In the genomic region with DNA sequence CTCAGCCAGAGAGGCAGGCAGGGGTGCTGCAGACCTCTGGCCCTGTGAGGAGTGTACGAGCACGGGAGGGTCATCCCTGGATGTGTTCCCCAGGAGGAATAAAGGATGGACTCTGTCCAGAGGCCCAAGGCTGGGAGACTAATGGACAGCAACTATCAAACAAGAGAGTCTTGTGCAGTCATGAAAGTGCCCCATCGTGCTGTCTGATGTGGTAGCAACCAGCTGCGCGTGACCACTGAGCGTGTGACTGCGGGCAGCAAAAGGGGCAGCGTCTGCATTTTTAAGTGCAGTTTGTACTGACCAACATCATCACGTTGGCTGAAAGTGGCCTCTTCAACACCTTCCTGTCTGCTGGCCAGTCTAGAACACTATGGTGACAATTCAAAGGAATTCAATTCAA, we compare ENCODE assay signal across 24 mouse cellular contexts. TPM values are rescaled to one million over a fixed set of nuclear protein-coding genes. Genes with fewer than 3 reads are reported as not detected.
DNase-seq lines count a peak whose midpoint lies in the region; ATAC-seq and TF ChIP-seq lines count a peak whose summit lies in the region.
"Had no signal": no experiment of that assay in that cellular context is flagged by ENCODE, and none has a peak within 500 bp of the region (broad histone marks: within the 10 kb centered on the region; RNA-seq: fewer than 3 reads in every experiment).

No protein-coding gene starts in this region.

- no peak for TF ChIP-seq POLR2A in kidney, adult 2 months (IDR thresholded peaks at IDR 0.05; ENCODE audit: low read depth, low read length)

- no peak for DNase-seq in heart, postnatal 10 days
- DNase-seq in kidney, adult 2 months: peak; percentile 60
- DNase-seq in kidney, adult 9 months: peak; percentile 51
- DNase-seq in kidney, postnatal 25 days: peak; percentile 68 to 86
- no peak for DNase-seq in gastrocnemius, adult 2 months
- DNase-seq: adrenal gland, postnatal 25 days; cerebellum, adult 18-20 months; cerebellum, postnatal 10 days; gastrocnemius, postnatal 10 days; right cerebral cortex, postnatal 25 days; thymus, postnatal 14 days had no signal

- no peak overlapping the region for H3K4me2 ChIP-seq in heart, embryonic 15.5 days
- no peak overlapping the region for H3K4me2 ChIP-seq in kidney, embryonic 16.5 days (replicated peaks; ENCODE audit: low read depth, low read length)
- H3K4me2 ChIP-seq: embryonic facial prominence, embryonic 13.5 days; forebrain, embryonic 15.5 days; hindbrain, embryonic 14.5 days; limb, embryonic 13.5 days; liver, embryonic 11.5 days; lung, embryonic 15.5 days; midbrain, embryonic 15.5 days; neural tube, embryonic 15.5 days had no signal

- H3K9ac ChIP-seq in heart, embryonic 15.5 days: no peak overlapping the region
- no peak overlapping the region for H3K9ac ChIP-seq in kidney, embryonic 16.5 days (replicated peaks; ENCODE audit: low read length)
- H3K9ac ChIP-seq: embryonic facial prominence, embryonic 13.5 days; forebrain, embryonic 15.5 days; hindbrain, embryonic 14.5 days; limb, embryonic 13.5 days; lung, embryonic 15.5 days; midbrain, embryonic 15.5 days; neural tube, embryonic 15.5 days had no signal

- WGBS in heart, embryonic 15.5 days: 65% methylated on average over 9 of the region's 9 CpGs
- WGBS in kidney, adult 2 months: 49% methylated on average over 9 of the region's 9 CpGs
- 80% methylated on average over 9 of the region's 9 CpGs for WGBS in kidney, embryonic 16.5 days

- intact Hi-C loops in heart, postnatal 10 days (cut with DNase I): no loop called here
- intact Hi-C loops in gastrocnemius, adult 2 months (cut with DNase I): no loop called here

- no peaks in the 10 kb centered on the region for H3K36me3 ChIP-seq in heart, embryonic 15.5 days
- H3K36me3 ChIP-seq in kidney, adult 2 months (ENCODE audit: control insufficient read depth, insufficient read depth, low read length): no peaks in the 10 kb centered on the region
- H3K36me3 ChIP-seq in kidney, embryonic 16.5 days (ENCODE audit: insufficient read depth, low read length): no peaks in the 10 kb centered on the region
- H3K36me3 ChIP-seq: embryonic facial prominence, embryonic 13.5 days; forebrain, embryonic 10.5 days; forebrain, embryonic 15.5 days; limb, embryonic 13.5 days; lung, embryonic 15.5 days; midbrain, embryonic 10.5 days; midbrain, embryonic 15.5 days; neural tube, embryonic 15.5 days had no signal

- H3K9me3 ChIP-seq in heart, embryonic 15.5 days (replicated peaks): no peaks in the 10 kb centered on the region
- H3K9me3 ChIP-seq in kidney, embryonic 16.5 days (ENCODE audit: low read length): no peaks in the 10 kb centered on the region
- H3K9me3 ChIP-seq: embryonic facial prominence, embryonic 13.5 days; forebrain, embryonic 10.5 days; forebrain, embryonic 15.5 days; limb, embryonic 13.5 days; lung, embryonic 15.5 days; midbrain, embryonic 10.5 days; midbrain, embryonic 15.5 days; neural tube, embryonic 15.5 days had no signal

- peaks cover 77% of the 10 kb centered on the region for H3K4me1 ChIP-seq in heart, embryonic 15.5 days (replicated peaks)
- peaks cover 10% of the 10 kb centered on the region for H3K4me1 ChIP-seq in kidney, adult 2 months (ENCODE audit: control insufficient read depth, insufficient read depth, low read length)
- H3K4me1 ChIP-seq in kidney, embryonic 16.5 days (ENCODE audit: insufficient read depth, low read length): peaks cover 50% of the 10 kb centered on the region

- H3K27ac ChIP-seq in heart, embryonic 15.5 days: peak overlapping the region; percentile 8; the same call in 1 of the 2 replicates
- peak overlapping the region; percentile 13; the same call in 1 of the 2 replicates for H3K27ac ChIP-seq in kidney, adult 2 months (ENCODE audit: insufficient read depth, low read depth, low read length)
- H3K27ac ChIP-seq in kidney, embryonic 16.5 days (ENCODE audit: low read length): no peak overlapping the region
- H3K27ac ChIP-seq in gastrocnemius, adult 2 months: no peak overlapping the region
- H3K27ac ChIP-seq: embryonic facial prominence, embryonic 13.5 days; forebrain, embryonic 10.5 days; forebrain, embryonic 15.5 days; hindbrain, embryonic 14.5 days; limb, embryonic 13.5 days; lung, embryonic 15.5 days; midbrain, embryonic 10.5 days; midbrain, embryonic 15.5 days; neural tube, embryonic 15.5 days had no signal

- no peaks in the 10 kb centered on the region for H3K27me3 ChIP-seq in heart, embryonic 15.5 days
- no peaks in the 10 kb centered on the region for H3K27me3 ChIP-seq in kidney, adult 2 months (replicated peaks; ENCODE audit: control insufficient read depth, insufficient read depth, low read length)
- H3K27me3 ChIP-seq in kidney, embryonic 16.5 days (ENCODE audit: insufficient read depth, low read length): no peaks in the 10 kb centered on the region
- H3K27me3 ChIP-seq: embryonic facial prominence, embryonic 13.5 days; forebrain, embryonic 15.5 days; lung, embryonic 15.5 days; midbrain, embryonic 15.5 days; neural tube, embryonic 15.5 days had no signal

- no peak for ATAC-seq in heart, embryonic 15.5 days (replicated peaks; ENCODE audit: insufficient number of reproducible peaks, insufficient read depth, low FRiP score, low read depth)
- ATAC-seq in kidney, embryonic 16.5 days (ENCODE audit: low FRiP score, low TSS enrichment): no peak
- ATAC-seq: CD4-positive, CD25-positive, alpha-beta regulatory T cell, adult 4 months; forebrain, embryonic 15.5 days; midbrain, embryonic 15.5 days had no signal

- H3K4me3 ChIP-seq in heart, embryonic 15.5 days: no peak overlapping the region
- no peak overlapping the region for H3K4me3 ChIP-seq in kidney, adult 2 months (ENCODE audit: insufficient read depth, low read depth, low read length)
- H3K4me3 ChIP-seq in kidney, embryonic 16.5 days (ENCODE audit: low read length): no peak overlapping the region
- no peak overlapping the region for H3K4me3 ChIP-seq in gastrocnemius, adult 2 months
- H3K4me3 ChIP-seq: embryonic facial prominence, embryonic 13.5 days; forebrain, embryonic 10.5 days; forebrain, embryonic 15.5 days; limb, embryonic 13.5 days; lung, embryonic 15.5 days; midbrain, embryonic 10.5 days; midbrain, embryonic 15.5 days; neural tube, embryonic 15.5 days had no signal

- no peak for TF ChIP-seq CTCF in kidney, adult 2 months (conservative IDR thresholded peaks at IDR 0.05; ENCODE audit: insufficient read depth, insufficient read length, low read depth, low read length)
- TF ChIP-seq CTCF in gastrocnemius, adult 2 months (IDR thresholded peaks at IDR 0.05): no peak

RNA-seq across cellular contexts. Expression of gene Sipa1l2, which starts 23.7 kb away (rescaled TPM):
- polyA plus RNA-seq in heart, embryonic 15.5 days (2015; fragmentation: Nextera tagmentation; extraction: Ambion mirVana): 20.6 and 24.5 TPM in 2 replicates
- total RNA-seq in heart, postnatal 10 days (2021): 10 to 100 TPM; 52.7 to 67.3 TPM
- polyA plus RNA-seq in kidney, adult 2 months (2012; rRNA removed): 8.1 and 8.3 TPM in 2 replicates
- polyA plus RNA-seq in kidney, embryonic 16.5 days (2015; fragmentation: Nextera tagmentation; extraction: Ambion mirVana): 18.1 and 18.3 TPM in 2 replicates
- total RNA-seq in gastrocnemius, adult 2 months (2021): 10 to 100 TPM in 1 of 2 experiments, 1 to 10 TPM in 1; 4.5 to 10.8 TPM

Comparison
In these comparisons a context has a peak if more than half of its experiments do, and no peak if none do; other contexts are left out.
1. H3K27ac ChIP-seq: peak in heart, embryonic 15.5 days (single experiment) and kidney, adult 2 months (single experiment); none in kidney, embryonic 16.5 days (single experiment) and gastrocnemius, adult 2 months (single experiment).
2. DNase-seq: peak in kidney, adult 2 months (single experiment), kidney, adult 9 months (single experiment) and kidney, postnatal 25 days (2 of 2); none in heart, postnatal 10 days (0 of 2) and gastrocnemius, adult 2 months (single experiment).